Mouse (Mus musculus) midbrain, embryonic 13.5 days (tissue): Measurements from ENCODE around the gene Prkcg. TPM values are rescaled to one million over a fixed set of nuclear protein-coding genes. Genes with fewer than 3 reads are reported as not detected.

Experiments used
- ATAC-seq: fragments of 200-750 bp; cut with Nextera tagmentation; 2 replicates; pipeline ENCODE4 v1.8.0; 2017; ENCODE audit warnings: mild to moderate bottlenecking, moderate TSS enrichment, moderate library complexity
- H3K27ac ChIP-seq: fragments of 300-500 bp; sonication (generic); 2 replicates; pipeline ENCODE4 v1.5.1; 2015; ENCODE audit warnings: inconsistent platforms, mild to moderate bottlenecking, moderate library complexity
- H3K27me3 ChIP-seq: fragments of 300-500 bp; sonication (generic); 2 replicates; pipeline ENCODE4 v1.6.1; 2015; ENCODE audit warnings: mild to moderate bottlenecking, inconsistent platforms
- H3K36me3 ChIP-seq: fragments of 300-500 bp; sonication (generic); 2 replicates; pipeline ENCODE4 v1.6.1; 2015; ENCODE audit warnings: mild to moderate bottlenecking, inconsistent platforms
- H3K4me1 ChIP-seq: fragments of 300-500 bp; sonication (generic); replicated peaks from 2 replicates; pipeline ENCODE4 v1.6.1; 2015; ENCODE audit warnings: inconsistent platforms
- H3K4me2 ChIP-seq: fragments of 300-500 bp; sonication (generic); replicated peaks from 2 replicates; pipeline ENCODE4 v1.6.1; 2015; ENCODE audit warnings: moderate library complexity, mild to moderate bottlenecking, inconsistent platforms
- H3K4me3 ChIP-seq: fragments of 300-500 bp; sonication (generic); replicated peaks from 2 replicates; pipeline ENCODE4 v1.5.1; 2015; ENCODE audit warnings: mild to moderate bottlenecking, inconsistent platforms
- H3K9ac ChIP-seq: fragments of 300-500 bp; sonication (generic); replicated peaks from 2 replicates; pipeline ENCODE4 v1.6.1; 2015; ENCODE audit warnings: mild to moderate bottlenecking, inconsistent platforms
- H3K9me3 ChIP-seq: fragments of 300-500 bp; sonication (generic); 2 replicates; pipeline ENCODE4 v1.6.1; 2016; ENCODE audit warnings: mild to moderate bottlenecking, inconsistent platforms
- WGBS: fragments of 180-500 bp; shearing (Covaris S2); methylation state at CpG from one replicate; pipeline ENCODE4 v1.1.7; 2015; 5-methylcytosine and 5-hydroxymethylcytosine counted together
- polyA plus RNA-seq: library from polyadenylated mRNA; unstranded; fragments of >200 nt; fragmentation: Nextera tagmentation; extraction: Ambion mirVana; gene quantifications from 2 replicates; pipeline ENCODE4 v1.2.1, GENCODE M21; 2015

Prkcg gene
- polyA plus RNA-seq, result 0.66 and 1.7 TPM in 2 replicates

DNA sequence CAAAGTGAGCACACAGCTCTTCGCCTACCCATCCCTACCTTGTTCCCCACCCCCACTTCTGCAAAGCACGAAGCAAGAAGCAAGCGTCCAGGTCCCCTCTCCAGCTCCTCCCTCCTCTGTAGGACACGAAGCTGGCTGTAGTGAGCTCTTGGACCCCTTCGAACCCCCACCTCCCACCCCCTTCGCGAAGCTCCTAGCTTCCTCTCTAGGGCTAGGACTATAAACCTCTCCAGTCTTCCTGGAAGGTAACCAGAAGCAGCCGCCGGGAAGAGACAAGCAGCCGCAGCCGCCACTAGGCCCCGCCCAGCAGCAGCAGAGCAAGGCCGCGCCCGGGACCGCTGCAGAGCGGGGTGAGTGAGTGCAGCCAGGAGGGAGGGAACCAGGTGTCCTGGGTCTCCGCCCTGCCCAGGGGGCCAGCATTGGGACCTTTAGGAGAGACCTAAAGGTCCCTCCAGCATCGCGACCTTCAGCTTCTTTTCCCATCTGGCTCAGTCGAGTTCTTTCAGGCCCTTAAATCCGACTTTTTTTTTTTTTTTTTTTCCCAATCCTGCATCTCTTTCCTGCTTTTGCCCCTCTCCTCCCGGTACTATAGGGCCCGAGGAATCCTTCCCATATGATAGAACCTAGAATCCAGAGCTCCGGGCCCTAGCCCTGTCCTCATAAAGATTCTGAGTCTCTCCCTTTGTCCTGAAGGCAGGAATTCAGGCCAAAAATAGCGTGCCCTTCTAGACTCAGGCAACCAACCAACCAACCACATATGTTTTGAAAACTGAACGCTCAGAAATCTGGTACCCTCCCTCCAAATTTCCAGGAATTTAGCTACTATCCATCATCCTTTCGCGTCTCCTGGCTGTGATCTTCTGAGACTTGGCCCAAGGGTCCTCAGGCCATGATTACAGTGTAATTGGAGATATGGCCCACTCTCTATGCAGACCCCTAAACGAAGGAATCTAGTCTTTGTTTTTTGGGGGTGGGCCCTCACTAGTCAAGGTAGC is at the start of gene Prkcg, which contains the start of gene Myadm:
Prkcg (plus strand) TSS at position 204 of the 995 bp plus-strand sequence.
Myadm (plus strand) TSS at position 105 of the 995 bp plus-strand sequence.
- WGBS, result 2% methylated on average over 30 of the region's 30 CpGs
- Histone ChIP-seq H3K9me3 (no peaks in the 10 kb centered on the region), H3K36me3 (peaks cover 7% of the 10 kb centered on the region), H3K4me3 (peak within 1 kb of the TSS; percentile 53), H3K27ac (peak within 1 kb of the TSS; percentile 80), H3K4me2 (peak within 1 kb of the TSS; percentile 59), H3K9ac (peak within 1 kb of the TSS; percentile 84), H3K4me1 (peaks cover 34% of the 10 kb centered on the region), H3K27me3 (no peaks in the 10 kb centered on the region)
- peak; percentile 51 for ATAC-seq

DNA sequence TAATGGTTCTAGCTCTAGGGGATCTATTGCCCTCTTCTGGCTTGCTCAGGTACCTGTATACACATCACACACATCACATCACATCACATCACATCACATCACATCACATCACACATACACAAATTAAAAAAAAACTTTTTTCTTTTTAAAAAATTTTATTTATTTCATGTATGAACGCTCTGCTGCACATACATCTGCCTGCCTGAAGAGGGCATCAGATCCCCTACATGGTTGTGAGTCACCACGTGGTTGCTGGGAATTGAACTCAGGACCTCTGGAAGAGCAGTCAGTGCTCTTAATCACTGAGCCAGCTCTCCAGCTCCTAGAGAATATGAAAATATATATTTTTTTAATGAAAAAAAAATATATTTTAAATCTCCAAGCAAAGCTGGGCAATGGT is 49.8 kb upstream of the Prkcg start:
- no peak for ATAC-seq
- H3K4me3 ChIP-seq, result no peak overlapping the region
- H3K9ac ChIP-seq, result no peak overlapping the region
- H3K36me3 ChIP-seq, result no peaks in the 10 kb centered on the region
- no peak overlapping the region for H3K4me2 ChIP-seq
- H3K27me3 ChIP-seq, result no peaks in the 10 kb centered on the region
- H3K27ac ChIP-seq, result no peak overlapping the region
- H3K9me3 ChIP-seq, result no peaks in the 10 kb centered on the region
- no peaks in the 10 kb centered on the region for H3K4me1 ChIP-seq
- 79% methylated on average over 2 of the region's 2 CpGs for WGBS

DNA sequence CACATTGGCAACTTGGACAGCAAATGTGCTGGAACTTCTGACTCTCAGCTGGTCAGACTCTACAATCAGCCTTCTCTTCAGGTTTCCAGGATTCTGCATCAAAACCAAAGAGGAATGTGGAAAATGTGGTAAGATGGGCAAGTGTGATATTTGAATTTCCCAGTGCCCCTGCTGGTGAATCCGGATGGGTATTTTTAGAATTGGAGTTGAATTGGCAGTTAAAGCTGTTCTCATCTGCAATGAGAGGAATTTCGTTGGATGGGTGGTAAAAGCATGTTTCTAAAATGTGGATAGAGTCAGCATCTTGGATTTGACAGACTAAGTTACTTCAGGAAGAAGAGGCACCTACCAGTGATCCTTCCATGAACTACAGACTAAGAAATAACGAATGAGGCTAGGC is 28.3 kb upstream of the Prkcg start:
- Histone ChIP-seq H3K9ac (no peak overlapping the region), H3K4me1 (no peaks in the 10 kb centered on the region), H3K36me3 (no peaks in the 10 kb centered on the region), H3K27ac (no peak overlapping the region), H3K4me3 (no peak overlapping the region), H3K9me3 (no peaks in the 10 kb centered on the region), H3K4me2 (no peak overlapping the region), H3K27me3 (peaks cover 4% of the 10 kb centered on the region; the same call in 1 of the 2 replicates)
- ATAC-seq, result no peak
- WGBS, result 68% methylated on average over 3 of the region's 3 CpGs

DNA sequence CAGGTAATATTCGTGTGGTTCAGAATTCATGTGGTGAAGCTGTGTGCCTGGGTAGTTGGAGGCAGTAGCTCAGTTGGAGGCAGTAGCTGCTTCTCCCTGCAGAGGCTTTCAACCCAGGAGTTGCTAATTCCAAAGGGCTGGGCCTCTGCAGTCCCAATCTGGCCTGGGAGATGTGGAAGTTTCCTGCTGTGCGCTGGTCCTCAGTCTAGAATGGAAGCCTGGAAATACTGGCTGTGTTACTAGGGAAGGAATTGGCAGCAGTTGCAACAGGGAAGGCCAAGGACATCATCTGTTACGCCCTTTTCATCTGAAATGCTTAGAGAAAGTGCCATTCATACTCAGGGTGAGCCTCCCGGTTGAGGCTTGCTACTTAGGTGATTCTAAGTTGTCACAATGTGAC is 27.5 kb upstream of the Prkcg start:
- Histone ChIP-seq H3K9me3 (no peaks in the 10 kb centered on the region), H3K4me3 (no peak overlapping the region), H3K9ac (no peak overlapping the region), H3K36me3 (no peaks in the 10 kb centered on the region), H3K4me1 (no peaks in the 10 kb centered on the region), H3K27me3 (peaks cover 4% of the 10 kb centered on the region; the same call in 1 of the 2 replicates), H3K27ac (no peak overlapping the region), H3K4me2 (no peak overlapping the region)
- 70% methylated on average over 4 of the region's 4 CpGs for WGBS
- no peak for ATAC-seq

DNA sequence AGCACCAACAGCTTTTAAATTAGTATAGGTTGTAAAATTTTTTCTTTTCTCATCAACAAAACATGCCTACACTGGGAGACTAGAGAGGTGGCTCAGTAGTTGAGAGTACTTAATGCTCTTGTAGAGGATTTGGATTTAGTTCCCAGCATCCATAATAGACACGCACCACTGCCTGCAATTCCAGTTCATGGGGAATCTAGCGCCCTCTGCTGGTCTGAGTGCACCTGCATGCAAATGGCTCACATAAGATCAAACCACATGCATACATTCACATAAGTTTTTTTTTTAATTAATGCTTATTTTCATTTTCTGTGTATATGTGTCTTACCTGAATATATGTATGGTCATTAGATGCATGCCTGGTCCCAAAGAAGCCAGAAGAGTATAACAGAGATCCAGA is 26.2 kb upstream of the Prkcg start:
- ATAC-seq, result no peak

DNA sequence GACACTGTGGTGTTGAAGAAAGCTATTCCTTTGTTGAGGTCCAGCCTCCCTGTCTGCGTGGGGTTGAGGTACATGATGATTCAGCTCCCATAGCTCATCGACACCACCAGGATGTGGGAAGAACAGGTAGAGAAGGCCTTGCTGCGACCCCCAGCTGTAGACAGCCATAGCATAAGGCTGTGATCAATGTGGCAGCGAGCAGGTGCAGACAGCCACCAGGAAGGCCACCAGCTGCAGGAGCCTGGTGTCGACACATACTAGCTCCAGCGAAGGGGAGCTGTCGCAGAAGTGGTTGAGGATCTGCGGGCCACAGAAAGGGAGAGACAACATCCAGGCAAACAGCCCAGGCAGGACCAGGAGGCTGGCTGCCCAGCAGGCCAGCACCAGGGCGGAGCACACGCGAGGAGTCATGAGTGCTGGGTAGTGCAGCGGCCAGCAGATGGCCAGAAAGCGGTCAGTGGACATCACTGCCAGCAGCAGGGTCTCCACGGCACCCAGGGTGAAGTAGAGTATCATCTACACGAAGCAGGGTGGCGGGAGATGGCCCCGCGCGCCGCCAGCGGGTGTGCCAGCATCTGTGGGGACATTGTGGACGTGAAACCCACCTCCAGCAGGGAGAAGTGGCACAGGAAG is 24.5 kb upstream of the Prkcg start:
- Histone ChIP-seq H3K36me3 (no peaks in the 10 kb centered on the region), H3K4me1 (no peaks in the 10 kb centered on the region), H3K4me2 (peak overlapping the region; percentile 5; the same call in 1 of the 2 replicates), H3K27me3 (peaks cover 4% of the 10 kb centered on the region; the same call in 1 of the 2 replicates), H3K27ac (no peak overlapping the region), H3K9ac (0 out of 2 replicates have a peak overlapping the region, but pooled peaks have one; percentile 14), H3K9me3 (no peaks in the 10 kb centered on the region), H3K4me3 (no peak overlapping the region; the same call in 1 of the 2 replicates)
- peak; percentile 45; the same call in 1 of the 2 replicates for ATAC-seq
- 36% methylated on average over 22 of the region's 22 CpGs for WGBS

More for the DNA sequence above, 26.2 kb upstream of the Prkcg start:
- no peaks in the 10 kb centered on the region for H3K36me3 ChIP-seq
- H3K27ac ChIP-seq, result no peak overlapping the region
- peaks cover 4% of the 10 kb centered on the region; the same call in 1 of the 2 replicates for H3K27me3 ChIP-seq
- H3K4me3 ChIP-seq, result no peak overlapping the region
- no peak overlapping the region for H3K9ac ChIP-seq
- 31% methylated on average over 2 of the region's 2 CpGs for WGBS
- no peaks in the 10 kb centered on the region for H3K4me1 ChIP-seq
- no peaks in the 10 kb centered on the region for H3K9me3 ChIP-seq
- H3K4me2 ChIP-seq, result no peak overlapping the region

DNA sequence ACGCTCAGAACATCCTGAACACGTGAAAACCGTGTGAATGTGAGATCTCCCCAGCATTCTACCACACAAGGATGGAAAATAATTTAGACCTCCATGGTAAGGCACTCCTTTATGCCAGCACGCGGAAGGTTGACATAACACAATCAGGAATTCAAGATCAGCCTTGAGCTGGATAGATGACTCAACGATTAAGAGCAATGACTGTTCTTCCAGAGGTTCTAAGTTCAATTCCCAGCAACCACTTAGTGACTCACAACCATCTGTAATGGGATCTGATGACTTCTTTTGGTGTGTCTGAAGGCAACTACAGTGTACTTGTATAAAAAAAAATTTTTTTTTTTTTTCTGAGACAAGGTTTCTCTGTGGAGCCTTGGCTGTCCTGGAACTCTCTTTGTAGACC is 23.7 kb upstream of the Prkcg start:
- H3K27ac ChIP-seq, result no peak overlapping the region
- 73% methylated on average over 6 of the region's 6 CpGs for WGBS
- no peak overlapping the region for H3K4me3 ChIP-seq
- no peaks in the 10 kb centered on the region for H3K9me3 ChIP-seq
- no peak overlapping the region for H3K4me2 ChIP-seq
- no peaks in the 10 kb centered on the region for H3K36me3 ChIP-seq
- H3K9ac ChIP-seq, result no peak overlapping the region
- no peak for ATAC-seq
- no peaks in the 10 kb centered on the region for H3K4me1 ChIP-seq
- H3K27me3 ChIP-seq, result peaks cover 4% of the 10 kb centered on the region; the same call in 1 of the 2 replicates

DNA sequence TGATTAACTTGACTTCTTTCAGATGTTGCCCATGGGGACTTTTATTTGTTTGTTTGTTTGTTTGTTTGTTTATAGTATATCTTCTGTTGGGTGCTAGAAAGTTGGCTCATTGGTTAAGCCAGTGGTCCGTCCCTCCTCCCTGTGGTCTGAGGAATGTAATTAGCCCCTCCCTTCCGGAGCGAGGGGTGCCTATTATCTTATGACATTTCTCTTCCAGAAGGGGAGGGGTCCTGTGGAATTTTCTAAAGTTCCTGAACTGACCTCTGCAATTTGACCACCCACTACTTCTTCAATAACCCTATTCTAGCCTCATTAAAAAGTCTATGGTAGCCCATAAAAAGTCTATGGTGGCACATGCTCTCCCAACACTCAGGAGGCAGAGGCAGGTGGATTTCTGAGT is 21.7 kb upstream of the Prkcg start:
- no peaks in the 10 kb centered on the region for H3K36me3 ChIP-seq
- 79% methylated on average over 3 of the region's 3 CpGs for WGBS
- H3K4me3 ChIP-seq, result no peak overlapping the region
- no peak overlapping the region for H3K9ac ChIP-seq
- no peaks in the 10 kb centered on the region for H3K9me3 ChIP-seq
- H3K4me1 ChIP-seq, result no peaks in the 10 kb centered on the region
- H3K27ac ChIP-seq, result no peak overlapping the region
- ATAC-seq, result no peak
- peaks cover 4% of the 10 kb centered on the region; the same call in 1 of the 2 replicates for H3K27me3 ChIP-seq
- H3K4me2 ChIP-seq, result no peak overlapping the region

DNA sequence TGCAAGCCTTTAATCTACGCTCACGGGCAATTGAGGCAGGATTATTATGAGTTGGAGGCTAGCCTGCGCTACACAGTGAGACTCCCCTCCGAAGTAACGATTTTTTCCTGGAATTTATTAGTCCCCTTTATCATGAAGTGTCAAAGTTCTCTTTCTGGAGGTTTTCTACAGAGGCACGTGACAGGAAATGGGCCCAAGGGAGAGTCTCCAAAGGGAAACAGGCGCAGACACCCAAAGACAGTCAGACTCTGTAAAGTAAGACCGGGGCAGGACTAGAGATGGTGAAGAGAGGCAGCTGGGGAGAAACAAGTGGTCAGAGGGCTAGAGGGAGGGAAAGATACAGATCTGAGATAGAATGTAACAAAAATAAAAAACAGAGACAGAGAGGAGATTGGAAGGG is 21.1 kb upstream of the Prkcg start:
- ATAC-seq, result no peak
- Histone ChIP-seq H3K9ac (no peak overlapping the region), H3K9me3 (no peaks in the 10 kb centered on the region), H3K27ac (no peak overlapping the region), H3K36me3 (no peaks in the 10 kb centered on the region), H3K4me3 (no peak overlapping the region), H3K27me3 (peaks cover 4% of the 10 kb centered on the region; the same call in 1 of the 2 replicates), H3K4me2 (no peak overlapping the region), H3K4me1 (no peaks in the 10 kb centered on the region)
- WGBS, result 77% methylated on average over 8 of the region's 8 CpGs

DNA sequence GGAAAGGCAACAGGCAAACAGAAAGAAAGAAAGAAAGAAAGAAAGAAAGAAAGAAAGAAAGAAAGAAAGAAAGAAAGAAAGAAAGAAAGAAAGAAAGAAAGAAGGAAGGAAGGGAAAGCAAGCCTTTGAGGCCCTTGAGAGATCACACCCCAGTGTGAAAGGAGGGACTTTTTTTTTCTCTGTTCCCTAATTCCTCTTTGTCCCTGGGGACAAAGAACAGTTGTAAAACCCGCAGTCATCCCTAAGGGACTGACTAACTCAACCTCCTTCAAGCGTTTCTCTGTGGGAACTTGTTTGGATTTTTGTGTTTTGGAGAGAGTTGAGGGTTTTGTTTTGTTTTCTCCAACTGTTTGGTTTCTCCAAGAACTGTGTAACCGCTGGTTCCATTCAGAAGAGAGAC is 20.7 kb upstream of the Prkcg start:
- Histone ChIP-seq H3K4me2 (no peak overlapping the region), H3K27ac (no peak overlapping the region), H3K27me3 (peaks cover 4% of the 10 kb centered on the region; the same call in 1 of the 2 replicates), H3K4me1 (no peaks in the 10 kb centered on the region), H3K36me3 (no peaks in the 10 kb centered on the region), H3K9ac (no peak overlapping the region), H3K9me3 (no peaks in the 10 kb centered on the region), H3K4me3 (no peak overlapping the region)
- WGBS, result 9% methylated on average over 3 of the region's 3 CpGs
- no peak for ATAC-seq

DNA sequence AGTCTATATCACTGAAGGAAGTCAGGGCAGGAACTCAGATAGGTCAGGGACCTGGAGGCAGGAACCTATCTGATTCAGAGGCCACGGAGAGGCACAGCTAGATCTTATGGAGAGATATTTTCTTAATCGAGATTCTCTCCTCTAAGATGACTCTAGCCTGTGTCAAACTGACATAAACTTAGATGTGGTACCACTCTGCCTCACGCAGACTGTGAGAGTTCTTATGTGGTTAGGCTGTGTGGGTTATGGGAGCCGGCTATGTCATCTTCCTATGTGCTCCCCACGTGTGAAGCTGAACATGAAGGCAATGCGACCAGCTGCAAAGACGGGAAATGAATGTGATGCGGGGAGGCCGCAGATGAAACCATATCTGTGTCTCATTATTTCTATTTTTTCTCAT is 16.8 kb upstream of the Prkcg start:
- WGBS, result 87% methylated on average over 9 of the region's 9 CpGs
- H3K9ac ChIP-seq, result no peak overlapping the region
- no peaks in the 10 kb centered on the region for H3K4me1 ChIP-seq
- no peaks in the 10 kb centered on the region for H3K36me3 ChIP-seq
- H3K4me2 ChIP-seq, result no peak overlapping the region
- no peak overlapping the region for H3K27ac ChIP-seq
- no peak overlapping the region for H3K4me3 ChIP-seq
- no peak for ATAC-seq
- H3K27me3 ChIP-seq, result no peaks in the 10 kb centered on the region
- H3K9me3 ChIP-seq, result no peaks in the 10 kb centered on the region
